Mouse (Mus musculus): ENCODE data around the gene Susd1.
A peak's percentile ranks its signal among the peaks of the same experiment; 100 is the strongest.

Gene Susd1

GRCm38 (mm10) chr4:59336846-59337532 lies 101.4 kb downstream of the Susd1 start:
- no peak for DNase-seq

GRCm38 (mm10) chr4:59336439-59336809 lies 102.0 kb downstream of the Susd1 start:
- no peak for DNase-seq

- DNase-seq, result peak; percentile 61
Measured at GRCm38 (mm10) chr4:59335616-59336438, 102.6 kb downstream of the Susd1 start.

GRCm38 (mm10) chr4:59335101-59335500 lies 103.3 kb downstream of the Susd1 start:
- no peak for DNase-seq

- DNase-seq, result no peak
Measured at GRCm38 (mm10) chr4:59334236-59334635, 104.2 kb downstream of the Susd1 start.

GRCm38 (mm10) chr4:59333424-59333895 lies 105.0 kb downstream of the Susd1 start:
- DNase-seq, result no peak

- no peak for DNase-seq
Measured at GRCm38 (mm10) chr4:59332691-59333423, 105.6 kb downstream of the Susd1 start.

- no peak for DNase-seq
Measured at GRCm38 (mm10) chr4:59332089-59332488, 106.3 kb downstream of the Susd1 start.

GRCm38 (mm10) chr4:59331633-59332032 lies 106.8 kb downstream of the Susd1 start:
- DNase-seq, result no peak

GRCm38 (mm10) chr4:59330961-59331604 lies 107.3 kb downstream of the Susd1 start:
- no peak for DNase-seq

GRCm38 (mm10) chr4:59329461-59330304 lies 108.8 kb downstream of the Susd1 start:
- no peak for DNase-seq

- no peak for DNase-seq
Measured at GRCm38 (mm10) chr4:59328821-59329220, 109.6 kb downstream of the Susd1 start.

GRCm38 (mm10) chr4:59327986-59328385 lies 110.4 kb downstream of the Susd1 start:
- no peak for DNase-seq

GRCm38 (mm10) chr4:59326031-59326760 lies 112.2 kb downstream of the Susd1 start:
- DNase-seq, result no peak

GRCm38 (mm10) chr4:59324317-59324716 lies 114.1 kb downstream of the Susd1 start:
- no peak for DNase-seq

- DNase-seq, result no peak
Measured at GRCm38 (mm10) chr4:59323231-59323651, 115.2 kb downstream of the Susd1 start.

- DNase-seq, result no peak
Measured at GRCm38 (mm10) chr4:59322733-59323132, 115.7 kb downstream of the Susd1 start.

- no peak for DNase-seq
Measured at GRCm38 (mm10) chr4:59322056-59322455, 116.4 kb downstream of the Susd1 start.

GRCm38 (mm10) chr4:59321181-59322008 lies 117.0 kb downstream of the Susd1 start:
- no peak for DNase-seq
